Mouse (Mus musculus) midbrain, embryonic 10.5 days (tissue): ENCODE results near the gene Ankrd13b. TPM values are rescaled to one million over a fixed set of nuclear protein-coding genes. Genes with fewer than 3 reads are reported as not detected.

ENCODE experiments used
- DNase-seq: peaks from one replicate; pipeline ENCODE4 v3.0.0-alpha.2; 2017; ENCODE audit warnings: low spot score
- H3K27ac ChIP-seq: fragments of 300-500 bp; sonication (generic); replicated peaks from 2 replicates; pipeline ENCODE4 v1.5.1; 2016; ENCODE audit warnings: mild to moderate bottlenecking
- H3K27me3 ChIP-seq: fragments of 300-500 bp; sonication (generic); 2 replicates; pipeline ENCODE4 v1.6.1; 2016; ENCODE audit warnings: low read depth, mild to moderate bottlenecking; ENCODE audit not compliant: poor library complexity, severe bottlenecking
- H3K36me3 ChIP-seq: fragments of 300-500 bp; sonication (generic); 2 replicates; pipeline ENCODE4 v1.6.1; 2016; ENCODE audit warnings: mild to moderate bottlenecking, moderate library complexity
- H3K4me1 ChIP-seq: fragments of 300-500 bp; sonication (generic); 2 replicates; pipeline ENCODE4 v1.6.1; 2016
- H3K4me3 ChIP-seq: fragments of 300-500 bp; sonication (generic); 2 replicates; pipeline ENCODE4 v1.5.1; 2016; ENCODE audit warnings: mild to moderate bottlenecking, moderate library complexity
- H3K9me3 ChIP-seq: fragments of 300-500 bp; sonication (generic); replicated peaks from 2 replicates; pipeline ENCODE4 v1.6.1; 2016; ENCODE audit warnings: mild to moderate bottlenecking
- WGBS: fragments of 180-500 bp; shearing (Covaris S2); methylation state at CpG from one replicate; pipeline ENCODE4 v1.1.7; 2016; 5-methylcytosine and 5-hydroxymethylcytosine counted together
- polyA plus RNA-seq: library from polyadenylated mRNA; unstranded; fragments of >200 nt; fragmentation: Nextera tagmentation; extraction: Ambion mirVana; gene quantifications from 2 replicates; pipeline ENCODE4 v1.2.1, GENCODE M21; 2016

Ankrd13b gene
- polyA plus RNA-seq, 1 experiment from 2014 or later: 7.4 TPM

GRCm38 (mm10) chr11:77494782-77495181 lies 5.3 kb upstream of the Ankrd13b start:
- H3K9me3 ChIP-seq: no peaks in the 10 kb centered on the region
- peaks cover 95% of the 10 kb centered on the region for H3K4me1 ChIP-seq
- DNase-seq: no peak
- H3K27ac ChIP-seq: peak overlapping the region; percentile 93; the same call in 1 of the 2 replicates
- 0 out of 2 replicates have a peak, but pooled peaks cover 9% of the 10 kb centered on the region for H3K27me3 ChIP-seq
- 78% methylated on average over 6 of the region's 6 CpGs for WGBS
- peak overlapping the region; percentile 81 for H3K4me3 ChIP-seq
- H3K36me3 ChIP-seq: peaks cover 17% of the 10 kb centered on the region

DNA sequence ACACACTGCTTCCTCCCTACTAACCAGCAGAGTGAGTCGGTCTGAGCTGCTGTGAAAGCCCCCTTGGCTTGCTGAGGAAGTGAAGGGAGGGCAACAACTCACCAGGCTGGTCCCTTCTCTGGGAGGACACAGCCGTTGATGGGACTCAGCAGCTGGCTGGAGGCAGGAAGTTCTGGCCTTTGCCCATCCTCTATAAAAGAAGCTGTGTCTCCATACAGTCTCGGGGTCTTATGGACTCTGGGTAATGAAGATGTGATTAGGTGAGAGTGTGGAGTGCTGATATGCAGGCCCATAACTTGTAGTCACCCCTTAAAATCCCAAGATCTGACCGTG lies 4.8 kb upstream of the Ankrd13b start:
- Histone ChIP-seq H3K4me3 (peak overlapping the region; percentile 81), H3K4me1 (peaks cover 91% of the 10 kb centered on the region), H3K36me3 (peaks cover 12% of the 10 kb centered on the region), H3K27me3 (0 out of 2 replicates have a peak, but pooled peaks cover 9% of the 10 kb centered on the region), H3K9me3 (no peaks in the 10 kb centered on the region), H3K27ac (peak overlapping the region; percentile 93)
- no peak for DNase-seq
- WGBS: 36% methylated on average over 4 of the region's 4 CpGs

DNA sequence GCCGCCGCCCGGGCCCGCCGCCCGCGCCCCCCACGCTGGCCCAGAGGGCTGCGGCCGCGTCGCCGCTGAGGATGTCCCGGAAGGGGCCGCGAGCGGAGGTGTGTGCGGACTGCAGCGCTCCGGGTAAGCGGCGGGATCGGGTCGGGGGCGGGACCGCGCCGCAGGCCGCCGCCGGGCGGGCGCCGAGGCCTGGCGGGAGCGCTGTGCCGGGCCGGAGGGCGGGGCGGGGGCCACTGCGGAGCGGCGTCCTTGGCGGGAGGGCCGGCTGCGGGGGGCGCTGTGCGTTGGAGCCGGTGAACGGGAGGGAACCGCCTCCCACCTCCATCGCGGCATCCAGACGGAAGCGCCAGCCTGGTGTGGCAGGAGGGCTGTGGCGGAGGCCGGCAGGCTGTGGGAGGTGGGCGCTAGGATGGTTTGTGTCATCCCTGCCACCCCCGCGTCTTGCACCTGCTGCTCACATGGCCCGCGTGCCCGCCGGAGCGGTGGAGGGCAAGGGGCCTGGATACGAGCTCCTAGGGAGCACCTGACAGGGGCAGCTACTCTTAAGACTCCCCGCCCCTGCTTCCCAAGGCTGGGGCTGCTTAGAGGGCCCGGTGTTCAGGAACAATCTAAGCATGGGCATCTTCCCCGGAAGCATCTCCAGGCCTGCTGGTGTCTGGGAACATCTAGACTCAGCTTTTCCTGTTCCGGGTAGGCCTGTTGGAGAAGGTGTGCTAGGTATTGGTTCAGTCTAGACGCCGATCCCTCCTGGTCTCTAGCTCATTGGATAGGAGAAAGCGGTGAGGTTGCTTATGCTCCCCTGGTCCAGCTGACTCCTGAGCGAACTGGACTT lies 4.2 kb upstream of the Ankrd13b start, which contains the start of gene Git1:
Gene Git1 (plus strand): TSS at position 51 of the 832 bp plus-strand sequence.
- DNase-seq: peak; percentile 58
- 3% methylated on average over 71 of the region's 74 CpGs for WGBS
- H3K9me3 ChIP-seq: no peaks in the 10 kb centered on the region
- 0 out of 2 replicates have a peak, but pooled peaks cover 9% of the 10 kb centered on the region for H3K27me3 ChIP-seq
- H3K4me1 ChIP-seq: peaks cover 91% of the 10 kb centered on the region
- H3K4me3 ChIP-seq: peak within 1 kb of the TSS; percentile 81
- H3K36me3 ChIP-seq: peaks cover 6% of the 10 kb centered on the region
- peak within 1 kb of the TSS; percentile 93 for H3K27ac ChIP-seq

- Histone ChIP-seq H3K9me3 (no peaks in the 10 kb centered on the region), H3K4me3 (peak overlapping the region; percentile 81), H3K27ac (peak overlapping the region; percentile 93), H3K4me1 (peaks cover 91% of the 10 kb centered on the region), H3K27me3 (0 out of 2 replicates have a peak, but pooled peaks cover 9% of the 10 kb centered on the region), H3K36me3 (0 out of 2 replicates have a peak, but pooled peaks cover 5% of the 10 kb centered on the region)
- DNase-seq: peak; percentile 90
- whole genome bisulfite sequencing: 0% methylated on average over 32 of the region's 32 CpGs
Measured at GRCm38 (mm10) chr11:77492911-77493332, 3.4 kb upstream of the Ankrd13b start.

DNA sequence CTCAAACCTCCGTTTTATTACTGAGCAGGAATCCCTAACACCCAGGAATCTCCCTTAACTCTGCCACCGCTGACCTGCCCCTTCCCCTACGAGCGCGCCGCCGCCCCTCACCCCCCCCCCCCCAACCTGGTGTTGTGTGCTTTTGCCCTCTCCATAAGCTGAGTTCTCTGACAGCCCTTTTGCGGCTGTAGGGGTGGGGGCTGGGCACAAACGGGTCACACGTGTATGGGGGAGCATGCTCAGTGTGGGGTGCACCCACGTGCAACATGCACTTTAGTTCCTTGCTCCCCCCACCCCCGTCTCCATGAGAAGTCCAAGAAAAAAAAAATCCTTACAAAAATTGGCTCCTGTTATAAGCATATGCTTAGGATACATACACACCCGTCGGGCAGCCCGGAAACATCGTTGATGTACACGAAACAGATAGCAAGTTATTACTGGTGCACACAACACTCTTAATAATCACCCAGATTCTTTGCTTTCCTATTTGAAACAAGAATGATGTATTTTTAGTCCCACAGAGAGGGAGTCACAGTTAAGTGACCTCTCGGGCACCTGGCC lies 2.9 kb upstream of the Ankrd13b start:
- no peak for DNase-seq
- peak overlapping the region; percentile 81 for H3K4me3 ChIP-seq
- WGBS: 2% methylated on average over 18 of the region's 18 CpGs
- H3K27ac ChIP-seq: peak overlapping the region; percentile 93
- 0 out of 2 replicates have a peak, but pooled peaks cover 9% of the 10 kb centered on the region for H3K27me3 ChIP-seq
- H3K4me1 ChIP-seq: peaks cover 91% of the 10 kb centered on the region
- 0 out of 2 replicates have a peak, but pooled peaks cover 5% of the 10 kb centered on the region for H3K36me3 ChIP-seq
- H3K9me3 ChIP-seq: no peaks in the 10 kb centered on the region

- Histone ChIP-seq H3K4me1 (peaks cover 91% of the 10 kb centered on the region), H3K27me3 (0 out of 2 replicates have a peak, but pooled peaks cover 9% of the 10 kb centered on the region), H3K4me3 (peak overlapping the region; percentile 81), H3K9me3 (no peaks in the 10 kb centered on the region), H3K27ac (peak overlapping the region; percentile 93), H3K36me3 (0 out of 2 replicates have a peak, but pooled peaks cover 2% of the 10 kb centered on the region)
- WGBS: under 1% methylated on average over 23 of the region's 23 CpGs
- DNase-seq: peak; percentile 83
Measured at GRCm38 (mm10) chr11:77491502-77492291, 2.2 kb upstream of the Ankrd13b start.

- 2% methylated on average over 13 of the region's 13 CpGs for WGBS
- peak overlapping the region; percentile 81 for H3K4me3 ChIP-seq
- no peaks in the 10 kb centered on the region for H3K9me3 ChIP-seq
- DNase-seq: peak; percentile 98
- H3K27me3 ChIP-seq: 0 out of 2 replicates have a peak, but pooled peaks cover 9% of the 10 kb centered on the region
- peaks cover 92% of the 10 kb centered on the region for H3K4me1 ChIP-seq
- H3K36me3 ChIP-seq: 0 out of 2 replicates have a peak, but pooled peaks cover 3% of the 10 kb centered on the region
- H3K27ac ChIP-seq: peak overlapping the region; percentile 93
Measured at GRCm38 (mm10) chr11:77491123-77491501, 1.6 kb upstream of the Ankrd13b start.

DNA sequence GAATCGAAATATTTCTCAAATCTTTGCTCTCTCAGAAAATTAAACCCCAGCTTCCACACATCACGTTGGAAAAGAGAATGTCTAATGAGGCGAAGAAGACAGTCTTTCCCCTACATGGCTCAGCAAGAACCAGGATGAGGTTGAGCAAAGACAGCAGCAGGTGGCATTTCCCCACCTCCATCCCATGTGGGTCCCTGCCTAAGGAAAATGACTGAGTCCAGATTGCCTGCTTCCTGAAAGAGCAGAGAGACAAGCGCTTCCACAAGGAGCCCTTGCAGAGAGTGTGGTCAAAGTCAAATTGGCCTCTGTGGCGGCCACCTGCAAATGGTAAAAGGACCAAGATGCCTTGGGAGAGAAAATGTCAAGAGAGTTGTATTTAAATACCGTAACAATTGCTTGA lies 973 bp upstream of the Ankrd13b start:
- Histone ChIP-seq H3K27ac (peak overlapping the region; percentile 94; the same call in 1 of the 2 replicates), H3K4me1 (peaks cover 92% of the 10 kb centered on the region), H3K27me3 (0 out of 2 replicates have a peak, but pooled peaks cover 9% of the 10 kb centered on the region), H3K36me3 (0 out of 2 replicates have a peak, but pooled peaks cover 3% of the 10 kb centered on the region), H3K9me3 (no peaks in the 10 kb centered on the region), H3K4me3 (peak overlapping the region; percentile 81)
- WGBS: 72% methylated on average over 6 of the region's 6 CpGs
- no peak for DNase-seq

GRCm38 (mm10) chr11:77488771-77489581 lies 502 bp downstream of the Ankrd13b start:
- peak overlapping the region; percentile 94 for H3K27ac ChIP-seq
- 2% methylated on average over 55 of the region's 55 CpGs for WGBS
- 0 out of 2 replicates have a peak, but pooled peaks cover 9% of the 10 kb centered on the region for H3K27me3 ChIP-seq
- H3K4me3 ChIP-seq: peak overlapping the region; percentile 81
- DNase-seq: peak; percentile 46
- H3K36me3 ChIP-seq: 0 out of 2 replicates have a peak, but pooled peaks cover 3% of the 10 kb centered on the region
- H3K4me1 ChIP-seq: peaks cover 83% of the 10 kb centered on the region
- no peaks in the 10 kb centered on the region for H3K9me3 ChIP-seq

DNA sequence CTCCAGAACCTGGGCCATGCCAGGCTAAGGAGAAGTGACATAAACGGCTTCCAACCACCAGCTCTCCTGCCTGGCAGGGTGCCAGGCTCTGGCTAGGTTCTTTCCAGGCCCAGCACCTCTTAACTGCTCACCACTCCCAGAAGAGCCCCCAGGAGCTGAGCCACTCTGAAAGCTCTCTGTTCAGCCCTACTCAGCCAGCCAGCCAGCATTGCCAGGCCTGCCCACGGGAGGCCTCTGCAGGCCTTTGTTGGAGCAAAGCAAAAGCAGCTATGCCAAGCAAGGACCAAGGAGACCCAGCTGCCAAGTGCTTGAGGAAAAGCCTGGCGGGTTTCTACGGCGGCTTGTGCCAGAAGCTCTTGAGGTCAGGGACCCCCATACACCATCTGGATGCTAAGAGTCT lies 2.7 kb downstream of the Ankrd13b start:
- Histone ChIP-seq H3K4me3 (peak overlapping the region; percentile 81; the same call in 1 of the 2 replicates), H3K27ac (0 out of 2 replicates have a peak overlapping the region, but pooled peaks have one; percentile 4), H3K27me3 (0 out of 2 replicates have a peak, but pooled peaks cover 9% of the 10 kb centered on the region), H3K4me1 (peaks cover 74% of the 10 kb centered on the region), H3K36me3 (peaks cover 5% of the 10 kb centered on the region; the same call in 1 of the 2 replicates), H3K9me3 (no peaks in the 10 kb centered on the region)
- WGBS: 83% methylated on average over 5 of the region's 5 CpGs
- no peak for DNase-seq

- peaks cover 7% of the 10 kb centered on the region; the same call in 1 of the 2 replicates for H3K36me3 ChIP-seq
- no peak overlapping the region for H3K27ac ChIP-seq
- no peaks in the 10 kb centered on the region for H3K9me3 ChIP-seq
- no peak overlapping the region for H3K4me3 ChIP-seq
- 71% methylated on average over 6 of the region's 6 CpGs for WGBS
- no peak for DNase-seq
- peaks cover 59% of the 10 kb centered on the region for H3K4me1 ChIP-seq
- 0 out of 2 replicates have a peak, but pooled peaks cover 1% of the 10 kb centered on the region for H3K27me3 ChIP-seq
Measured at GRCm38 (mm10) chr11:77485229-77485628, 4.2 kb downstream of the Ankrd13b start.
